Mouse (Mus musculus): Measurements from ENCODE around the gene Rundc3a.
"Not testable (repeated sequence)": the region's sequence is repeated elsewhere in the genome, so short reads cannot be mapped to it uniquely, and the experiment has no call there.

The Rundc3a gene

DNA sequence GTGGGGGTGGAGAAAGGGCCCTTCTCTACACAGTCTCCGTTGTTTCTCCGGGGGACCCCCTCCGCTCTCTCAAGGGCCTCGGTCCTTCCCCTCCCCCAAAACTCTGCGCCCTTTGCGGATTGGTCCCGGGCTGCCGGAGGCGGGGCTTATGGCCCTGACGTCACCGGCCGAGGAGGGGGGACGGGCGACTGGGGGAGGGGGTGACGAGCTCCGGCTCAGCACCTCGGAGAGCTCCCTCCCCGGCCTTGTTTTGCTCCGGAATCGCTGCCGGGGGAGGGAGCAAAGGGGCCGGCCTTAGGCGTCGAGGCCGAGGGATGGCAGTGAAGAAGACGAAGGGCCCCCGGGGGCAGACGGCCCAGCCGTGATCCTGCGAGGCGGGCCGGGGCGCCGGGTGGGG is at the start of gene Rundc3a:
Rundc3a (plus strand) TSS at position 166 of the 397 bp plus-strand sequence.
- peak; percentile 91 for DNase-seq (ENCODE audit: low read depth, low spot score)

DNA sequence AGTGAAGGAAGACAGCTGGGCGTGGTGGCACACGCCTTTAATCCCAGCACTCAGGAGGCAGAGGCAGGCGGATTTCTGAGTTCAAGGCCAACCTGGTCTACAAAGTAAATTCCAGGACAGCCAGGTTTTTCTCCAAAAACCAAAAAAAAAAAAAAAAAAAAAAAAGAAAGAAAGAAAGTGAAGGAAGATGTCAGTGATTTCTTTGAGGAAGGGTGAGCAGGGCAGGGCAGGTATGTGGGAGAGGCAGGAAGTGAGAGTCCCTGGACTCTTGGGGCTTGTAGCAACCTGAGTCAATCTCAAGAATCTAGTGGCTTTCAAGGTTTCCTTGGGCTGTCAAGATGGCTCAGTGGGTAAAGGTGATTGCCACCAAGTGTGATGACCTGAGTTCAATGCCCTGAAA is 48.7 kb upstream of the Rundc3a start:
- no peak for DNase-seq (ENCODE audit: low read depth, low spot score)

DNA sequence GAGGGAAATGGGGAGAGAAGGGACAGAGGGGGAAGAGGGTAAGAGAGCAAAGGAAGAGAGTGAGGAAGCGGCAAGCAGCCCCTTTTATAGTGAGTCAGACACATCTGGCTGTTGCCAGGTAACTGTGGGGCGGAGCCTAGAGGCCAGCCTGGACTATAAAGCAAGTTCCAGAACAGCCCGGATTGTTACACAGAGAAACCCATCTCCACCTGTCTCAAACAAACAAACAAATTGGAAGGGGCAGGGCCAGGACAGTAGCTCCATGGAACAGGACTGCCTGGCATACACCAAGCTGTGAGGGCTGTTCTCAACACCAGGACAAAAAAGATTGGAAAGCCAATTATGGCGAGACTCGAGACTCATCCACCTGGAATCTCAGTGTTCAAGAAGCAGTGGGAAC is 46.3 kb upstream of the Rundc3a start:
- DNase-seq (ENCODE audit: low read depth, low spot score), result no peak

DNA sequence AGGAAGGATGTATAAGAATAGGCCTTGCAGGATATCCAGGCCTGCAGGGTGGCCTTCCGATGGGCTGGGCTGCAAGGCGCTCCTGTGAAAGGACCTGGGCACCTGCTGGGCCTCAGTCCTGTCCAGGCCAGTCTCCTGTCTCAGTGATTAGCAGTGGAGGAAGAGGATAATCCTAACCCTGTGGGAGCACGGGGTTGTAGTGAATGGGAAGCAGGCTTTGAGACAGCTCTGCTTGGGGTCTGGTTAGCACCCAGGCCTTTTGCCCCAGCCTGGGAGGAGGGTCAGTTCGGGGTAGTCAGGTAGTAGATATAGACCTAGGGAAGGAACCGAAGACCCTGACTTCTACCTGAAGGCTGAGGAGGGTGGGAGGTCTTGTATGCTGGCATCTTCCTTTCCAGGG is 45.5 kb upstream of the Rundc3a start:
- no peak for DNase-seq (ENCODE audit: low read depth, low spot score)

DNA sequence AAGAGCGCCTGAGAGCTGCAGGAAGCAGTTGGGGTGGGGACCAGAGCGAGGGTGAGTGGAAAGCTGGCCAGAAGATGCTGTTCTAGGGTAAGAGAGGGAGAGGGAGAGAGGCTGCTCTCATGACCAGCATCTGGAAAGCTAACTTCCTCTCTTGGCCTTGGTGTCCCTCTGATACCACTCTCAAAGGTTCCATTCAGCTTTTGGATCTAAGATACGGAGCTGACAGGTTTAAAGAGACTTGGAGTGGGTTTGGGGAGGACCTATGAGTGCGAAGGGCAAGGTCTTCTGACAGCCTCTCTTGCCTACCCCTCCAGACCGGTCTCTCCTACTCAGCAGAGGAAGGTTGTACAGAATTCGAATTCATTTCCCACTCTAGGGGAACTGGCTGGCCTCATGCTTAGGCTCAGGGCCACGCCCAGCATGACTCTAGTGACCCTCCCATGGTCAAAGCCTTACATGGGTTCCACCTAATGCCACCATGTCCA is 45.1 kb upstream of the Rundc3a start:
- DNase-seq (ENCODE audit: low read depth, low spot score), result no peak

DNA sequence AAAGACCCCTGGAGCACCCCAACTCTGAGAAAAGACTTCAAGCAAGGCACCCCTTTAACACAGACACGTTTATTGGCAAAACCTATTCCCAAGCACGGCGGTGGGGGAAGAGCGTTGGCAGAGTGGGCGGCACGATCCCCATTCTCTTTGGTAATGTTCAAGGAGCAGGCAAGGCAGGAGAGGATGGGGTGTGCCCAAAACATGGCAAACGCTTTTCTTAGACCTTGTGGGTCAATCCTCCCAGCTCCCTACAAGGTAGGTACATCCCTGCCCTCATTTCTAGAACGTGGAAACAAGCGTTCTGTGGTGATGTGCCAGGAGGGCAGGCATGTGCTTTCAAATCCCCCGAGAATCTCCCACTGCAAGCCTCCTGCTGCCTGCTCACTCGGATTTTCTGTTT is 44.4 kb upstream of the Rundc3a start:
- DNase-seq (ENCODE audit: low read depth, low spot score), result no peak

DNA sequence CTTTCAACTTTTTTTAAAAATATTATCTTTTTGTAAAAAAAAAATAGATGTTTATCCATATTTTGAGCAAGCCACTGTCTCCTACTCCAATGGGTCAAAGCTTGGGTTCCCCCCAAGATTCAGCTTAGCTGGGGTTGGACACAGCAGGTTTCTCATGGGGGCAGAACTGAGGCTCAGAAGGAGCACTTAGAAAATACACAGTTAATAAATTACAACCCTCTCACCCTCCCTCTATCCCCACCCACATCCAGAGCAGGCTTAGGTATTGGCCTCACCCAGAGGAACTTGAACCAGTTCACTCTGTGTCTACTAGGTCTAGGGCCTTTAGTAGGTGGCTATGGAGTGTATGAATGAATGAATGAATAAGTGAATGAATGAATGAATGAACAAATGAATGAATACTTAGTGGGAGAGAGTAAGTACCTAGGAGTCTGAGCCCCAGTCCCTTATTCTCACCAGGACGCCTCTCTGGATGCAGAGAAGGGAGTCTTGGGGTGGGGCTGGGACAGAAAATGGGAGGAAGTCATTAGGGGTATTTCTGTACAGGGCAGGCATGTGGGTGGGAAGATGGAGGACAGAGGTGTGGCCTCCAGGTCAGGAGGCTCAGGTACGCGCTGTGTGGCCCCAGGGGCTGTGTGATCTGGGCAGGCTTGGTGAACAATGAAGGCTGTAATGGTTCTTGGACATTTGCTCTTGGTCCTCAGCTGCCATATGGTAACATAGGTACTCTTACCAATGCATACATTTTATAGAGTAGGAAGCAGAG is 43.8 kb upstream of the Rundc3a start:
- DNase-seq (ENCODE audit: low read depth, low spot score), result no peak

DNA sequence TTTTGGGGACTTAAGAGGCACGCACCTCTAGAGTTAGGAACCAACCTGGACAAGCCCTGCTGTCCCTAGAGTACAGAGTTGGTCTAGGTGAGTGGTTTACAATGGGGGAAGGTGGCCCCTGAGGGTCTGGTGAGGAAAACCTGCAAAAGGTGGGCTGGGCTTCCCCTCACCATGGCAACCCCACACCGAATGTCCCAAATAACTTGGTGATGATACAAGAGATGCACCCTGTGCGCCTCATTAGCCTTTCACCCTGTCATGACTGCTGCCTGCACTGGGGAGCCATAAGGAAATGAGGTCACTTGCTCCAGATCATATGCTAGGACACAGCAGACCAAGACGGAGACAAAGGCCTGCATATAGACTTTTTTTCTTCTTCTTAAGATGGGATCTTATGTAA is 42.8 kb upstream of the Rundc3a start:
- no peak for DNase-seq (ENCODE audit: low read depth, low spot score)

DNA sequence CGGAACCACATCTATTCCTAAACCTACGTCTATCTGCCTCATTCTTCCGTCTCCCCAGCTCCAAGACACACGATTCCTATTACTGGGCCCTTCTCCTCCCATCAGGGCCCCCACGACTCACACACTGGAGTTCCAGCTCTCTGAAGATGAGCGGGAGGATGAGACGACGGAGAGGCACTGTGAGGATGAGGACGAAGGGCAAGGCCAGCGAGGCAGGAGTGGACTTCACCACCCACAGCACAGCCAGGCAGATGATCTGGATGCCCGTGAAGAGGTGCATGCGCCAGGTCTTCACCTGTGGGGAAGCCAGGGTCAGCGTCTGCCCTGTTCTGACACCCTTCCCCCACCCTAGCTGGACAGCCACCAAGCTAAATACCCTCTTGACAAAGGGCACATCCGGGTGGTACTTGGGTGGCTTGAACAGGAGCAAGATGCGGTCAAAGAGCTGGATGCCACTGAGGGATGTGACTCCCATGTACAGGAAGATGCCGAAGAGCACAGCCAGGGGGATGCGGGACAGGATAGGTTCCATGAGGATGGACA is 42.2 kb upstream of the Rundc3a start:
- DNase-seq (ENCODE audit: low read depth, low spot score), result no peak

DNA sequence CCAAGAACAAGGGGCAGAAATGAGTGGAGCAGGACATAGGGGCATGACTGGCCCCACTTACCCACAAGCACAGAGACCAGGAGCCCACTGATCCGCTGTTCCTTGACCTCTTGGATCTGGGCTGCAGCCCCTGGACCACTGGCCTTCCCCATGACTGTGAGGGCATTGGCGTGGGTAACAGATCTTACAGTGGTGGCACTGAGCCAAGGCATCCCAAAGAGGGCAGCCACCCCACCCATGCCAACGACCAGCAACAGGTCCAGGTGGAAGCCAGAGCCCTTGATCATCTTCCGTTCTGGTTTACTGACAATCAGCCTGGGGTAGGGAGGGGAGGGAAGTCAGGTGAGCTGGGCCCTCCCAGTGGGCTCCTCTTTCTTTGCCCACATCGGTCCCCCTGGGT is 40.8 kb upstream of the Rundc3a start:
- no peak for DNase-seq (ENCODE audit: low read depth, low spot score)

DNA sequence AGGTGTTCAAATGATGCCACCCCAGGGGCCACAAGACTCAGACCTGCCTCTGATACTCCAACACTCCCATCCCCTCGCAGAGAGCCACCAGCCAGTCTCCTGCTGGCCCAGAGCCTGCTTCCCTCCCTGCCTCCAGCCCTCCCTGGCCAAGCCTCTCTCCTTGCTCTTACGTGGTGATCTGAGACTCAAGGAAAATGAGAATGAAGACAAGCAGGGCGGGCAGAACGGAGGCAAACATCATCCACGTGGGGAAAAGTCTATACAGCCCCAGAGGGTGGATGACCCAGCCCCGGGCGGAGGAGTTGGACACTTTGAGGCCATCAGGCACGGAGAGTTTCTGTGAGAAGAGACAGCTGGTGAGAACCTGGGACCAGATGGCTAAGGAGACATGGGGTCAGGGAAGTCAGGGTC is 40.2 kb upstream of the Rundc3a start:
- DNase-seq (ENCODE audit: low read depth, low spot score), result no peak

DNA sequence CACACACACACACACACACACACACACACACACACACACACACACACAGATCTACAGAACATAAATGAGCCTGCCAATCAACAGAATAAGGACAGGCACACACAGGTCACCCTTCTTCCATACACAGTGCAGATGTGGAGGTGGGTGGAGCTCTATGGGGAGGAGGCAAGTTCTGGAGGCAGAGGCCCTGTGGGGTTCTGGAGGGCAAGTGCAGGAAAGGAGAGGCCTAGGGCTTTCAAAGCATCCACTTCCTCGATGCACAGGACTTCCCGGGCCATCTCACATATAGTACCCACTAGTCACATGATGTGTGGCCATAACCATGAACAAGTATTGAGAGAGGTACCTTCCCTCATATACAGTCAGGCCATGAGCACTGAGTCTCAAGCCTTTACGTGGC is 37.7 kb upstream of the Rundc3a start:
- no peak for DNase-seq (ENCODE audit: low read depth, low spot score)

DNA sequence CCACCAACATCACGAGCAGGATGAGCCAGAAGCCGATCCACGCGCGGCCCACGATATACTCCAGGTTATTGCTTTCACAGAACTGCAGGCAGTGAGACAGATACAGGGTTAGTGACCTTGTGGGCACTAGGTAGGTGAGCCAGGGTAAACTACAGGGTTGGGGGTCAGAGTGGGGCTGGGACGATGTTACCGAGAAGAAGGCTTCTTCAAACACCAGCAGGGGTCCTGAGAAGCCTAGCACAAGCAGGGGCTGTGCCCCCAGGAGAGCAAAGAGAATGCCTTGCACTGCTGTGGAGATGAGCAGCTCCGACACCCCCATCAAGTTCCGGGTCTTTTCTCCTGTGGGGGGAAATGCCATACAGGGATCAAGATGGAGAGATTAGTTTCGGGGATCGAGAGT is 37.0 kb upstream of the Rundc3a start:
- no peak for DNase-seq (ENCODE audit: low read depth, low spot score)

DNA sequence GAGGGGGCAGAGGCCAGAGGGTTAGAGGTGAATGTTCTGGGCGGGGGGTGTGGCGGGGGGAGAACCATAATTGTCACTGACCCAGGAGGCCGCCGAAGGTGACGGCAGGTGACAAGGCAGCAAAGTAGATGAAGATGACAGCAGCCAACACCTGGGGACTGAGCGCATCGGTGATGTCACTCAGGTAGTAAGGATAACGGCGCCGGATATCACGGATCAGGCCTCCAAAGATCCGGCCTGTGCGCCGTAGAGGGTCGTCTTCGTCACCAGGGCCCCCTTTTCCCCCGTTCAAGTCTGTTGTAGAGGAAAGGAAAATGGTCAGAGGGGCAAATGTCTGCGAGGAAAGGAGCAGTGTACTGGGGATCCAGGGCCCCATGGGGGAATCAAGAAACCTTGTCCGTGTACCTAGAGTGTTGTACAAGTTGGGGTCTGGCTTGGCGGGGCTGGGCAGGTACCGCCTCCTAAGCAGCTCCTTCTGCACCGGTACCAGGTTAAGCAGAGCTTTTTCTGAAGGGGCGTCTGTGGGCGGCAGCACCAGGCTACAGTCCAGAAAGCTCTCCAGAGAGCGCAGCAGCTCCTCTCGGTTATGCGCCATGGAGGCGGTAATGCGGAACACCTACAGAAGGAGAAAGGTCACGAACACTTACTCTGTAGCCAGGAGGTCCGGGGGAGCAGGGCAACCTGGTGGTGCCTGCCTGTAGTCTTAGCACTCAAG is 36.4 kb upstream of the Rundc3a start:
- DNase-seq (ENCODE audit: low read depth, low spot score), result no peak

DNA sequence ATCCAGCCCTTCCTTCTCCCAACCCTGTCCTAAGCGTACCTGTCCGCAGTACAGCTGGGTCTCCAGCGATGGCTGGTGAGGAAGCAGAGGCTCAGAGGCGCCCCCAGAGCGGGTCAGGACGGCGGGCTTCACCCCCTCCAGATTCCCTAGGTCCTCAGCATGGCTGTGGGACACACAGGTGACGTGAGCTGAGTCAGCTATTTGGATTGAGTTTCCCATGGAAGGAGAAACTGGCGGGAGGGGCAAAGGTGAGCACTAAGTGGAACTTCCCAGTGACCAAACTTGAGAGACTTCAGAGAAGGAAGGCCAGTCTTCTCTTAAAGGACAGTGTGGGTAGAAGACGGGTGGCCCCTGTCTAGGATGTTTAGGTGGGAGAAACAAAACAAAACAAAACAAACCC is 34.8 kb upstream of the Rundc3a start:
- no peak for DNase-seq (ENCODE audit: low read depth, low spot score)

DNA sequence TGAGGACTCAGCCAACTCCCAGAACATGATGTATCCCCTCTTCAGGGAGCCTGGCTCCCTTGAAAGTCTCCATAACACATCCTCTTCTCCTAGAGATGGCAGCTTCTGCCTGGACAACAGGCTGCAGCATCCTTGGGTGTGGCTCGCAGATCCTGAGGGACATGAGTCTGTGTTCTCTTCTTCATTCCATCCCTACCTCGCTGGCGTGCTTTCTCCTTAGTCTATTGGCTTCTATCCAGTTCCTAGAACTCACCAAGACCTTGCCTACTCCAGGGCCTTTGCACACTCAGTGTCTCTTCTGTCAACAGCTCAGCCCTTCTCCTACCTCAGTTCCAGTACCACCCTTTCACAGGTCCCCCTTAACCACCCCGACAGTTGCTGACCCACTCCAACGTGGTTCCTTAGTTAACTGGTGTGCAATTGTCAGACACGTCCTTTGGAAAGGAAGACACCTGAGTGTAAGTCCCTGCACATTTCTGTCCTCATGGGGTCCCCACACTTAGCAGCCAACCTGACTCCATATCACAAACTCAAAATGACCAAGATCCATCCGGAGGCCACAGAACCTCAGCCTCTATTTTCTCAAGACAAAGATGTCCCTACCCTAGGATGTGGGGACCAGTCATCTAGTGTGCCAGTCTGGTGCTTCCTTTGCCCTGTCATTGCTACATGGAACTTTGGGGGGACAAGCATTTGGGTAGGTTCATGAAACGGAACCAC is 31.3 kb upstream of the Rundc3a start:
- no peak for DNase-seq (ENCODE audit: low read depth, low spot score)

DNA sequence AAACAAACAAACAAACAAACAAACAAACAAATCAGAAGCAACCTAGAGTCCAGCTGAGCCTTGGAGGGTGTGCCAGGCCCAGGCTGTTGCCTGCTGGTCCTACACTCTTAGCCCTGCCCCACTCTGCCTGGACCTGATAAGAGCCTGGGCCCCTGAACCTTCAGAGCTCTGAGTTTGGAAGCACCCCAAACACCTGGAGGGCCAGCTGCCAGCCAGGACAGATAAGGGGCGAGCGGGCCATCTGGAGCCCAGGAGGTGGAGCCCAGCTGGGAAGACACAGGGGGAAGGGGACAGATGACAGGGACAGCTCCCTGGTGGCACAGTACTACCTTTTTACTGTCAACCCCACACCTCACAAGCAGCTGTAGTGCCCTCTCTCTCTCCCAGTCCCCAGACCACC is 29.6 kb upstream of the Rundc3a start:
- no peak for DNase-seq (ENCODE audit: low read depth, low spot score)

DNA sequence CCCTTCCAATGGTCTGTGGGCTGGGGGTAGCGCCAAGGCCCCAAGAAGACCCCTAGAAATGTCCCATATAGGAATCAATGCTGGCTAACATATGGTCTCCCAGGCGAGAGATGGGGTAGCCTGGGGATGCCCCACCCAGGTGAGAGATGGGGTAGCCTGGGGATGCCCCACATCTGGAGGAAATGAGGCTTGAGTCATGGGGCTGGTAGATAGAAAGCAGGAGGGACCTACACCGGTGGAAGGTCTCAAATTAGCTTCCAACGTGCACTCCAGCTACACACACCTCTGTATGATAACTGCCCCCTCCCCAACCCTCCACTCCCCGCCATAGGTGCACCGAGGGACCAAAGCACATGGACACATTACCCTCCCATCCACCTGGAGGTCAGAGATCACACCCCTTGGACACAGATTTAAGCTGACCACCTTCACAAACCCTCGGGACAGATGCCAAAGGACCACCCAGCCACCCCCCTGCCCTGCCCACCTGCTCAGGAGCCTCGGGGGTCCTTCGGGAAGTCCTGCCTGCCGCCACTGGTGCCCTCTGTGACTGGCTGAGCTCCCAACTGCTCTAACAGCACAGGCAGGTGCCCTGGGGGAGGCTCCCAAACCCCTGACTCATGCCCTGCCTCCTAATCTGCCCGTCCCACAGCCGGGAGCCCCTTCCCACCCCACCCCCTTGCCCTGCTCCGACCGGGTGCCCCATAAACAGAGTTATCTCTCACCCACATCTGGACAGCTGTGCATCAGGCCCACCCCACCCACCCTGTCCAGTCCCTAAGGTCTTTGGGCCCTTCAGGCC is 28.4 kb upstream of the Rundc3a start:
- DNase-seq (ENCODE audit: low read depth, low spot score), result no peak

DNA sequence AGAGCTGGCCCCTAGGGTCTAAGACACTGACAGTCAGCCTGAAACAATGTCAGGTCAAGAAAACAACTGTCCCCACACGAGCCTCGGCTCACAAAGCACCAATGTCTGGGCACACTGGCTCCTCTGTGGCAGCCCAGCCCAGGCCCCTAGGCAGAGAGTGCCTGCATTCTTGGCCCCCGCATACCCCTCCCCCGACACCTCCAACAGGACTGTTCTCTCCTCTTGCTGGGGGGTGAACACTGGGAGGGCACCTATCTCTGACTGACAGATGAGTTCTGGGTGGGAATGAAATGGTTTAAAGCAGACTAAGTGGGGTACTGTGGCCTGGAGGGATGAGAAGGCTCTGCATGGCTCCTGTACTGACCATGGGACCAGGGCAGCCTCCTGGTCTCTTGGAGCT is 27.5 kb upstream of the Rundc3a start:
- no peak for DNase-seq (ENCODE audit: low read depth, low spot score)

DNA sequence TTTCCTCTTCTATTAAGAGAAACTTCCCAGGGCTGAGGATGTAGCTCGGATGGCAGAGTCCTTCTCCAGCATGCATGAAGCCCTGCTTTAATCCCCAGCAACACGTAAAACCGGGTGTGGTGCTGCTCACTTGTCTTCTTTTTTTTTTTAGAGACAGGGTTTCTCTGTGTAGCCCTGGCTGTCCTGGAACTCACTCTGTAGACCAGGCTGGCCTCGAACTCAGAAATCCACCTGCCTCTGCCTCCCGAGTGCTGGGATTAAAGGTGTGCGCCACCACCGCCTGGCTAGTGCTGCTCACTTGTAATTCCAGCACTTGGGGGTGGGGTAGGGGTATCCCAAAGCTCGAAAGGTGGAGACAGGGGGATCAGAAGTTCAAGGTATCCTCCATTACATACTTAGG is 27.1 kb upstream of the Rundc3a start, which contains the start of gene Slc4a1:
Slc4a1 (minus strand) TSS at position 101 of the 400 bp plus-strand sequence.
- DNase-seq (ENCODE audit: low read depth, low spot score), result not testable (repeated sequence)
